Mouse (Mus musculus) urinary bladder, postnatal 10 days (tissue): ENCODE results near the gene Gm4952.
"Not testable (repeated sequence)": the region's sequence is repeated elsewhere in the genome, so short reads cannot be mapped to it uniquely, and the experiment has no call there.

Experiments
- DNase-seq: peaks from one replicate; pipeline ENCODE4 v3.0.0; 2022; ENCODE audit warnings: low spot score

Gm4952 gene

GRCm38 (mm10) chr19:12600684-12601480, 1.1 kb downstream of the Gm4952 start:
- DNase-seq: no peak

DNA sequence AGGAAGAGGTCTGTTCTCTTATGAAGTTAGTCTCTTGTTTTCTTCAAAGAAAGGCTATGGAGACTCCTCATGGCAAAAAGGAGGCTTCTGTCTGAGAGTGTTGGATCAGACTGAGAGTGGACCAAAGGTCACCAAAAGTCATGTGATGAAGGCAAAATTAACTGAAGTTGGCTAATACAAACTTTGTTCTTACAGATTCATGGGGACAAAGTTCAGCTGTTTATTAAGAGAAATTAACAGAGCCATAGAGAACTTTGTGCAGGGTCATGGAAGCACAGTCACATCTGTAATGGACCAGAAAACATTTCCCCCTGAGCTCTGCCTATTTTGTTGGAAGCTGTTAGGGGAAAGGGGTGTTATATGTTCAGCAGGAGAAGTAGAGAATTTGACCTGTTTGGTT, 8.6 kb downstream of the Gm4952 start:
- no peak for DNase-seq

- no peak for DNase-seq
Observed at GRCm38 (mm10) chr19:12613646-12614045, 13.9 kb downstream of the Gm4952 start.

- DNase-seq: no peak
Observed at GRCm38 (mm10) chr19:12633176-12633575, 33.4 kb downstream of the Gm4952 start, which contains the start of gene Glyat. Gene Glyat, plus strand, starts transcription at chr19:12633308.

- no peak for DNase-seq
Observed at GRCm38 (mm10) chr19:12634259-12634658, 34.5 kb downstream of the Gm4952 start.

GRCm38 (mm10) chr19:12634963-12635362, 35.2 kb downstream of the Gm4952 start:
- no peak for DNase-seq

- DNase-seq: no peak
Observed at GRCm38 (mm10) chr19:12636863-12637262, 37.1 kb downstream of the Gm4952 start.

DNA sequence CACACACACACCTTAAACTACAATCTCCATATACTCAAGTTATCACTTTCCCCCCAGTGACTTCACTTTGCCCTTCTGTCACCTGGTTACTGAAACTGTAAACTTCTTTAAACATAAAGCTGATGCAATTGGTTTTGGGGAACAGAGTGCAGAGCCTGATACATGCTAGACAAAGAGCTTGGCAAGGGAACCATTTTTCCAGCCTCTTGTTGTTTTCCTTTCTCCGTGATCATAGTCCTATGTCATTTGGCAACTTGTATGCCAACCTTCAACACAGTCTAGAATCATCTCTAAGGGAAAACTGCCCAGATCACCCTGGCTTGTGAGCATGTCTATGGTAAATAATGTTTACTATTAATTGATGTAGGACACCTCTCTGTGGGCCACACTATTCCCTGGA, 38.3 kb downstream of the Gm4952 start:
- no peak for DNase-seq

DNA sequence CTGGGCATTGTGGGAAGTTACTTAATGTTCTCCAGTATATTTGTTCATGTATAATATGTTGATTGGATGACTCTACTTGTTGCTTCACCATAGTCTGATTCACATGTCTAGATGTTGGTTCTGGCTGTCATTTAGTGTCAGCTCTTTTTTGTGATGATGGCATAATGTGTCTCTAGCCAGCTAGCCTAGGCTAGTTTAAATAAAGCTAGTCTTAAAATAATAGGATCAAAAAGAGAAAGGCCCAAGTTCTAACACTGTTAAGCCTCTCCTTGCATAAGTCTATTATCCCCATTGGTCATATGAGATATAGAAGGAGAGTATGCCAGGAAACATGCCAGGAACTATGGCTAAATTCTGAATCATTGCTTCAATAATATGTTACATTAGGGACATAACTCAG, 49.7 kb downstream of the Gm4952 start:
- DNase-seq: no peak

DNA sequence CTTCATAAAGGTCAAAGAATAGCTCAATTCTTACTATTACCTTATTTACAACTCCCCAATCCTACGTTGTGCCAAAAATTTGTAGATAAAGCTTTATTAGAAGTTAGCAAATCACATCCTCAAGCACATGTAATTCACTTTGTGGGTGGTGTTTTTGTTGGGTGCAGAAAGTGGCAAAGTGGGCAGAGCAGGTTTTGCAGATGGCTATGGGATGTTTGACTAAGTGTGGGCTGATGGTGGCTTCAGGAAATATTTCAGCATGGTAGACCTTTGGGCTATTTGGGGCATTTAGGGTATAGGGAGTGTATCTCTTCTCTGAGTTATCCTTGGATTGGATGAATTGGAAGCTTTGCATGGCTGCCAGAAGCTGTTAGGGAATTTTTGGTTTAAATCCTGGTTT, 66.4 kb downstream of the Gm4952 start:
- DNase-seq: no peak

DNA sequence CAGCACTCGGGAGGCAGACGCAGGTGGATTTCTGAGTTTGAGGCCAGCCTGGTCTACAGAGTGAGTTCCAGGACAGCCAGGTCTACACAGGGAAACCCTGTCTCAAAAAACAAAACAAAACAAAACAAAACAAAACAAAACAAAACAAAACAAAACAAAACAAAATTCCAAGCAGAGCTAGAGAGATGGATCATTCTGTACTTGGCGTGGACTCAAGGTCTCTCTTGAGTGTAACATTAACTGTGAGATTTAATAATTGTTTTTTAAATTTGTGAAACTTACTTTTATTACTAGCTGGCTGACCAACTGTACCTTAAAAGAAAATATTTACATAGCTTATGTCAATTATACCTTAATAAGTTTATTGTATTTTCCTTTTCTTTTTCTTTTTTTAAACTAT, 68.8 kb downstream of the Gm4952 start:
- not testable (repeated sequence) for DNase-seq

DNA sequence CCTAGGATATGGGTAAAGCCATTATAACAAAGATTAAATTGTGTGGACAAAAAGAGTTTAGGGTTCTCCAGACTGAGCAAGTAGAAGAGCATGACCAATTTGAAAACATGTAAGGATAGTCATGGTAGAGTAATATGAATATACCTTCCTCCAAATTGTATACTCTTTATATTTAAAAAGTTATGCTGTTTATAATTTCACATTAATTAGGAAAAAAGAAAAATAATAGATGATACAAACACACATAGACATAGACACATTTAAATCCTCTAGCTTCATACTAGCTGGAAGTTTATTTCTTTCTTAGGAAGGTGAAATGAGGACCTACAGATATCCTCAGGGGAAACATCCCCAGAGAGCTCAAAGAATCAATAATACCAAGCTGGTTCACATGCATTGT, 70.4 kb downstream of the Gm4952 start, which contains the start of gene Olfr1442:
Olfr1442 (plus strand) TSS at position 301 of the 400 bp plus-strand sequence.
- no peak for DNase-seq

- no peak for DNase-seq
Observed at GRCm38 (mm10) chr19:12671051-12671450, 71.3 kb downstream of the Gm4952 start.

DNA sequence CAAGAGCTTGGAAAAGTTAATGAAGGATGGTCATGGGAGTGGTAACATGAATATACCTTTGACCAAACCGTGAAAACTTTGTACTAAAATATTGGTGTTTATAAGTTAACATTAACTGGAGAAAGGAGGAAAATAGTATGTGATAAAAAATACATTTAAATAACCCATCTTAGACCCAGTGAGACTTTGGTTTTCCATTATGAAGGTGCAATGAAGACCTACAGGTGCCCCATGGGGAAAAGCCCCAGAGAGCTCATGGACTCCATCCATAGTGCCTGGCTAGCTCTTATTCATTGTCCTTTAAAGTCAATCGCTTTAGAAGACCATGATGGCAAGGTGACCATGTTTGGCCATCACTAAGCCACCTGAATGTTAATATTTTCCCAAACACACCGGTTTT, 78.0 kb downstream of the Gm4952 start, which contains the start of gene Olfr1443:
Olfr1443 (plus strand) TSS at position 301 of the 400 bp plus-strand sequence.
- DNase-seq: no peak
